Mouse (Mus musculus) small intestine, adult 2 months (tissue): ENCODE measurements around the gene Atp2a3.

Experiments
- CTCF ChIP-seq: fragments of 200-500 bp; IDR thresholded peaks from 2 replicates; pipeline ENCODE4 v1.5.1; 2012; ENCODE audit warnings: low read depth, mild to moderate bottlenecking, control low read depth, inconsistent platforms, low read length, moderate library complexity, mixed read lengths; ENCODE audit not compliant: insufficient replicate concordance, insufficient read length; ENCODE audit errors: extremely low read depth
- POLR2A ChIP-seq: fragments of 200-500 bp; IDR thresholded peaks from 2 replicates; pipeline ENCODE4 v1.6.1; 2012; ENCODE audit warnings: low read depth, mild to moderate bottlenecking, control low read depth, inconsistent platforms, low read length, moderate library complexity

DNA sequence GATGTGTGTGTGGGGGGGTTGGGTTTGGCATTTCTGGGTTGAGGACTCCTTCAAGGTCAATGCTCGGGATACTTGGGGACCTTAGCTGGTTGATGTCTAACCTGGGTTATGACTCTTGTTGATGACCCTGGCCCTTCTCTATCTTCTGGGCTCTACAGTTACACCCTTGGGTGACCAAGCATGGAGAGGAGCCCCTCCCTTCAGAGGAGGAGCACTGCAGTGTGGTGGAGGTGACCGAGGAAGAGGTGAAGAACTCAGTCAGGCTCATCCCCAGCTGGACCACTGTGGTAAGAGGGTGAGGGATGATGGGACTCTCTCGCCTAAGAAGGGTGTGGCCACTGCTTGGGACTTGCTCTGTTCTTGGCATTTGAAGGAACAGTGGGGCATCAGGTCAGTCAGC is 76.7 kb downstream of the Atp2a3 start:
- no peak for TF ChIP-seq POLR2A
- no peak for TF ChIP-seq CTCF
